Comparison of ENCODE assay signal across 10 mouse cellular contexts in genomic region chr2:173273885-173274284, GRCm38 (mm10). TPM values are rescaled to one million over a fixed set of nuclear protein-coding genes. Genes with fewer than 3 reads are reported as not detected.
DNase-seq lines count a peak whose midpoint lies in the region; ATAC-seq and TF ChIP-seq lines count a peak whose summit lies in the region.
"Had no signal": no experiment of that assay in that cellular context is flagged by ENCODE, and none has a peak within 500 bp of the region (broad histone marks: within the 10 kb centered on the region; RNA-seq: fewer than 3 reads in every experiment).

No protein-coding gene starts in this region.

- no peak overlapping the region for H3K9ac ChIP-seq in stomach, embryonic 15.5 days

- no peak for ATAC-seq in stomach, embryonic 15.5 days (ENCODE audit: insufficient read depth, low FRiP score, low read depth)

- no peak for TF ChIP-seq CTCF in lung, adult 2 months (IDR thresholded peaks at IDR 0.05; ENCODE audit: insufficient read depth, low read length)

- H3K9me3 ChIP-seq in forebrain, embryonic 10.5 days, result no peaks in the 10 kb centered on the region
- no peaks in the 10 kb centered on the region for H3K9me3 ChIP-seq in limb, embryonic 10.5 days (replicated peaks)
- no peaks in the 10 kb centered on the region for H3K9me3 ChIP-seq in stomach, embryonic 15.5 days
- H3K9me3 ChIP-seq: megakaryocyte, embryonic 14.5 days had no signal

- H3K27ac ChIP-seq in forebrain, embryonic 10.5 days, result no peak overlapping the region
- H3K27ac ChIP-seq in limb, embryonic 10.5 days, result no peak overlapping the region
- 0 out of 2 replicates have a peak overlapping the region, but pooled peaks have one; percentile 11 for H3K27ac ChIP-seq in stomach, embryonic 15.5 days

- peaks cover 9% of the 10 kb centered on the region; the same call in 1 of the 2 replicates for H3K4me1 ChIP-seq in lung, adult 2 months (ENCODE audit: control insufficient read depth, insufficient read depth, low read length)
- peaks cover 69% of the 10 kb centered on the region for H3K4me1 ChIP-seq in forebrain, embryonic 10.5 days
- H3K4me1 ChIP-seq in limb, embryonic 10.5 days, result peaks cover 57% of the 10 kb centered on the region
- peaks cover 55% of the 10 kb centered on the region for H3K4me1 ChIP-seq in stomach, embryonic 15.5 days

- H3K27me3 ChIP-seq in forebrain, embryonic 10.5 days (ENCODE audit: poor library complexity, severe bottlenecking), result peaks cover 79% of the 10 kb centered on the region
- peaks cover 56% of the 10 kb centered on the region for H3K27me3 ChIP-seq in limb, embryonic 10.5 days (ENCODE audit: low read depth, poor library complexity, severe bottlenecking)
- no peaks in the 10 kb centered on the region for H3K27me3 ChIP-seq in stomach, embryonic 15.5 days (replicated peaks)

- 72% methylated on average over 4 of the region's 4 CpGs for WGBS in lung, adult 2 months
- 53% methylated on average over 4 of the region's 4 CpGs for WGBS in forebrain, embryonic 10.5 days
- WGBS in limb, embryonic 10.5 days, result 63% methylated on average over 4 of the region's 4 CpGs
- 50% methylated on average over 4 of the region's 4 CpGs for WGBS in stomach, embryonic 15.5 days

- no peak overlapping the region for H3K4me3 ChIP-seq in lung, adult 2 months (replicated peaks; ENCODE audit: extremely low read depth, low read depth, low read length)
- peak overlapping the region; percentile 95; the same call in 1 of the 2 replicates for H3K4me3 ChIP-seq in forebrain, embryonic 10.5 days
- H3K4me3 ChIP-seq in limb, embryonic 10.5 days, result peak overlapping the region; percentile 93
- H3K4me3 ChIP-seq in stomach, embryonic 15.5 days (replicated peaks), result peak overlapping the region; percentile 94
- H3K4me3 ChIP-seq: megakaryocyte, embryonic 14.5 days had no signal

- DNase-seq in lung, adult 2 months, result peak; percentile 4
- DNase-seq in lung, adult 18-20 months, result no peak
- DNase-seq in forebrain, embryonic 10.5 days (ENCODE audit: extremely low spot score, low spot score), result no peak
- no peak for DNase-seq in limb, embryonic 10.5 days (ENCODE audit: low spot score)
- DNase-seq in thymus, postnatal 25 days, result no peak
- no peak for DNase-seq in cerebellum, postnatal 10 days
- DNase-seq: cerebellum, postnatal 36 days; kidney, postnatal 36 days had no signal

- H3K36me3 ChIP-seq in forebrain, embryonic 10.5 days (replicated peaks), result no peaks in the 10 kb centered on the region
- H3K36me3 ChIP-seq in limb, embryonic 10.5 days, result no peaks in the 10 kb centered on the region
- no peaks in the 10 kb centered on the region for H3K36me3 ChIP-seq in stomach, embryonic 15.5 days

- no peak for TF ChIP-seq POLR2A in lung, adult 2 months (IDR thresholded peaks at IDR 0.05; ENCODE audit: borderline replicate concordance, extremely low read depth, low read depth, low read length)

- peak overlapping the region; percentile 79 for H3K4me2 ChIP-seq in stomach, embryonic 15.5 days

RNA-seq across cellular contexts. Expression of gene Pmepa1, which starts 2.4 kb away (rescaled TPM):
- polyA plus RNA-seq in lung, adult 2 months (2012; rRNA removed), result 96.2 and 97.7 TPM in 2 replicates
- polyA plus RNA-seq in forebrain, embryonic 10.5 days (2016; fragmentation: Nextera tagmentation; extraction: Ambion mirVana), result 1.3 and 1.8 TPM in 2 replicates
- polyA plus RNA-seq in limb, embryonic 10.5 days (2016; fragmentation: Nextera tagmentation; extraction: Ambion mirVana), result 1.1 and 2.0 TPM in 2 replicates
- 7.3 and 7.5 TPM in 2 replicates for polyA plus RNA-seq in stomach, embryonic 15.5 days (2015; fragmentation: Nextera tagmentation; extraction: Ambion mirVana)

RNA-seq across cellular contexts. Expression of gene Zbp1, which starts 55.2 kb away (rescaled TPM):
- polyA plus RNA-seq in lung, adult 2 months (2012; rRNA removed), result 4.8 and 5.7 TPM in 2 replicates
- polyA plus RNA-seq in forebrain, embryonic 10.5 days (2016; fragmentation: Nextera tagmentation; extraction: Ambion mirVana), result not detected in 2 replicates
- not detected in 2 replicates for polyA plus RNA-seq in limb, embryonic 10.5 days (2016; fragmentation: Nextera tagmentation; extraction: Ambion mirVana)
- 0.93 and 1.3 TPM in 2 replicates for polyA plus RNA-seq in stomach, embryonic 15.5 days (2015; fragmentation: Nextera tagmentation; extraction: Ambion mirVana)

Comparison
In these comparisons a context has a peak if more than half of its experiments do, and no peak if none do; other contexts are left out.
1. RNA of gene Pmepa1, which starts 2.4 kb away (polyA plus RNA-seq): 96.2 to 97.7 TPM in lung, adult 2 months; 7.3 to 7.5 TPM in stomach, embryonic 15.5 days, 1.1 to 2.0 TPM in limb, embryonic 10.5 days and 1.3 to 1.8 TPM in forebrain, embryonic 10.5 days; every median in the first group is over 10 times any median in the second.